Mouse (Mus musculus): ENCODE measurements around the gene Hoxa3.

- TF ChIP-seq ZNF384 (IDR thresholded peaks at IDR 0.05; ENCODE audit: low read depth, low read length) (no peak), POLR2A (IDR thresholded peaks at IDR 0.05; ENCODE audit: low read depth, low read length) (no peak), MYC (IDR thresholded peaks at IDR 0.05; ENCODE audit: low read depth, low read length) (no peak), CTCF (conservative IDR thresholded peaks at IDR 0.05 in 1 of 2, IDR thresholded peaks at IDR 0.05 in 1 of 2; ENCODE audit: low read depth in 2 of 2, low read length in 2 of 2) (no peak), MAX (IDR thresholded peaks at IDR 0.05; ENCODE audit: low read length) (no peak), RCOR1 (conservative IDR thresholded peaks at IDR 0.05; ENCODE audit: low read depth, low read length) (no peak), TBP (conservative IDR thresholded peaks at IDR 0.05; ENCODE audit: low read depth, low read length) (no peak), TCF12 (IDR thresholded peaks at IDR 0.05; ENCODE audit: low read depth, low read length) (no peak)
Measured at GRCm38 (mm10) chr6:52229558-52230416, 16.7 kb upstream of the Hoxa3 start.

All from CH12.LX (cell line).